Mouse (Mus musculus): ENCODE measurements around the gene Tob2.

DNA sequence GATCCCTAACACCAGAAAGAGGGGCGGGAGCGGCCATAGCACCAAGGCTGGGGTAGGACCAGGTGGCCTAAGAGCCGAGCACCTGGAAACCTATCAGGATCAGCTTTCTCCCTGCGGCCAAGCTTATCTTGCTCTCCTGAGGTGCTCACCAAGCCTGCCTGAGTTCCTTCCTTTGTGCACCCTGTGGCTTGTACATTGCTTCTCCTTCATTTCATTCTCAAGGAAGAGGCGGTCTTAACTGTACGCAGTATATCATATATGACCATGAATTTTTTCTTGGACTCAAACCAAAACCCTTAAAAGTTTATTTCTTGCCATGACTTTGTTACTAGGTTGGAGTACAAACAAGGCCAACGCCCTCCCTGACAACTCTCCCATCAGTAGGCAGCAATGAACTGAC, 5.6 kb upstream of the Tob2 start:
- TF ChIP-seq CTCF (IDR thresholded peaks at IDR 0.05; ENCODE audit: extremely low read depth, insufficient read depth, low read length) = no peak
- no peak for TF ChIP-seq POLR2A (IDR thresholded peaks at IDR 0.05; ENCODE audit: extremely low read depth, insufficient read depth, low read length)
